In the genomic region with DNA sequence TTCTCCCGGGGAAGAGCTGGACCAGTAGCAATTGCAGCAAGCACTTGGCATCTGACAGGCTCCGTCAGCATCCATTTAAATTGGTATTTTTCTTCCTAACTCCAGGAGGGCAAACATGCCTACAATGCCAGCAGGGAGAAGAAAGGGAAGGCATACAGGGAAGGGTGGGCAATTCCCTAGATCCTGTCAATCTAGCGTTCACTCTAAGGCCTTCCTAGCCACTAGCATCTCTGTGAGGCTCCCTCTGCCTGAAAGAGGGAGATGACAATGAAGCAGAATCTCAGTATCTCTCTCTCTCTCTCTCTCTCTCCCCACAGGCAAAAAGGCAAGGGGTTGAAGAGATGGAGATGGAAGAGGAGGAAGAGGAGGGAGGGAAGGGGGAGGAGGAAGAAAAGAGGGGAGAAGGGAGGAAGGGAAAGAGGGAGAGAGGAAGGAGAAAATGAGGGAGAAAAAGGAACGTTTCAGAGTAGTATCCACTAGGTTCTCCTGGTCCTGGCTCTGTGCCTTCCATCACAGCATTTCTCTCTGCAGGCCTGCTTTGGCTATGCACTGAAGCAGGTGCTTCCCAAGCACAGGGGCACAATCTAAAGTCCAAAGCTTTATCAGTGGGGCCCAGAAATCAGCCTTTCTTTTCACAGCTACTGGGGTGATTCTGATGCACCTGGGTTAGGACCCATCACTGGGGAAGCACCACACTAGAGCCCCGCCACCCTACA, we compare ENCODE assay signal across 30 mouse cellular contexts.
DNase-seq lines count a peak whose midpoint lies in the region; ATAC-seq and TF ChIP-seq lines count a peak whose summit lies in the region.
"Had no signal": no experiment of that assay in that cellular context is flagged by ENCODE, and none has a peak within 500 bp of the region (broad histone marks: within the 10 kb centered on the region; RNA-seq: fewer than 3 reads in every experiment).

No protein-coding gene starts in this region.

- H3K27ac ChIP-seq in forebrain, postnatal 0 days (ENCODE audit: low read depth, low read length) = no peak overlapping the region
- H3K27ac ChIP-seq in forebrain, embryonic 12.5 days = no peak overlapping the region
- H3K27ac ChIP-seq in midbrain, embryonic 14.5 days (replicated peaks; ENCODE audit: low read depth, low read length) = no peak overlapping the region
- H3K27ac ChIP-seq in midbrain, embryonic 13.5 days = no peak overlapping the region
- H3K27ac ChIP-seq in midbrain, postnatal 0 days (ENCODE audit: low read depth, low read length) = no peak overlapping the region
- H3K27ac ChIP-seq: embryonic facial prominence, embryonic 12.5 days; limb, embryonic 10.5 days; limb, embryonic 15.5 days; liver, embryonic 13.5 days had no signal

- no peaks in the 10 kb centered on the region for H3K4me1 ChIP-seq in forebrain, postnatal 0 days (ENCODE audit: insufficient read depth)
- no peaks in the 10 kb centered on the region for H3K4me1 ChIP-seq in forebrain, embryonic 12.5 days
- no peaks in the 10 kb centered on the region for H3K4me1 ChIP-seq in midbrain, embryonic 14.5 days (ENCODE audit: control insufficient read depth, insufficient read depth, low read length)
- no peaks in the 10 kb centered on the region for H3K4me1 ChIP-seq in midbrain, embryonic 13.5 days (replicated peaks)
- H3K4me1 ChIP-seq in midbrain, postnatal 0 days (ENCODE audit: insufficient read depth, low read length) = no peaks in the 10 kb centered on the region
- H3K4me1 ChIP-seq: embryonic facial prominence, embryonic 12.5 days; limb, embryonic 10.5 days; limb, embryonic 15.5 days; liver, embryonic 13.5 days; megakaryocyte, embryonic 14.5 days had no signal

- H3K4me2 ChIP-seq in forebrain, postnatal 0 days (ENCODE audit: low read depth) = no peak overlapping the region
- H3K4me2 ChIP-seq in forebrain, embryonic 12.5 days = no peak overlapping the region
- H3K4me2 ChIP-seq in midbrain, embryonic 14.5 days (ENCODE audit: low read length) = no peak overlapping the region
- no peak overlapping the region for H3K4me2 ChIP-seq in midbrain, embryonic 13.5 days (replicated peaks)
- H3K4me2 ChIP-seq in midbrain, postnatal 0 days (ENCODE audit: low read depth, low read length, poor library complexity, severe bottlenecking) = no peak overlapping the region
- H3K4me2 ChIP-seq: embryonic facial prominence, embryonic 12.5 days; heart, embryonic 11.5 days; limb, embryonic 15.5 days; liver, embryonic 13.5 days had no signal

- H3K27me3 ChIP-seq in forebrain, postnatal 0 days (ENCODE audit: insufficient read depth, low read length) = no peaks in the 10 kb centered on the region
- peaks cover 53% of the 10 kb centered on the region for H3K27me3 ChIP-seq in forebrain, embryonic 12.5 days
- H3K27me3 ChIP-seq in midbrain, embryonic 14.5 days (ENCODE audit: control insufficient read depth, insufficient read depth, low read length) = no peaks in the 10 kb centered on the region
- peaks cover 54% of the 10 kb centered on the region for H3K27me3 ChIP-seq in midbrain, embryonic 13.5 days
- H3K27me3 ChIP-seq in midbrain, postnatal 0 days (ENCODE audit: insufficient read depth, low read length) = peaks cover 4% of the 10 kb centered on the region; the same call in 1 of the 2 replicates
- H3K27me3 ChIP-seq: CH12.LX had no signal

- H3K4me3 ChIP-seq in forebrain, postnatal 0 days (ENCODE audit: low read depth, low read length) = no peak overlapping the region
- H3K4me3 ChIP-seq in forebrain, embryonic 12.5 days (replicated peaks) = no peak overlapping the region
- H3K4me3 ChIP-seq in midbrain, embryonic 14.5 days (replicated peaks; ENCODE audit: low read depth, low read length) = no peak overlapping the region
- H3K4me3 ChIP-seq in midbrain, embryonic 13.5 days (replicated peaks) = no peak overlapping the region
- no peak overlapping the region for H3K4me3 ChIP-seq in midbrain, postnatal 0 days (ENCODE audit: low read depth, low read length)
- H3K4me3 ChIP-seq: embryonic facial prominence, embryonic 12.5 days; limb, embryonic 10.5 days; limb, embryonic 15.5 days; liver, embryonic 13.5 days; megakaryocyte, embryonic 14.5 days had no signal

- ATAC-seq in cerebellum, adult (ENCODE audit: insufficient number of reproducible peaks, low FRiP score, low TSS enrichment) = peak; percentile 76
- peak; percentile 73 for ATAC-seq in forebrain, postnatal 0 days
- no peak for ATAC-seq in forebrain, embryonic 12.5 days (ENCODE audit: low FRiP score)
- ATAC-seq in midbrain, embryonic 14.5 days (ENCODE audit: low FRiP score, low TSS enrichment) = no peak
- no peak for ATAC-seq in midbrain, embryonic 13.5 days
- 0 out of 2 replicates have a peak, but pooled peaks have one; percentile 23 for ATAC-seq in midbrain, postnatal 0 days (ENCODE audit: low FRiP score)
- ATAC-seq: activated CD4-positive, CD25-positive, alpha-beta regulatory T cell, adult 4 months; inflammation-experienced regulatory T-cells, adult 6 months; lung, postnatal 0 days had no signal

- no peaks in the 10 kb centered on the region for H3K9me3 ChIP-seq in forebrain, postnatal 0 days (ENCODE audit: low read length)
- no peaks in the 10 kb centered on the region for H3K9me3 ChIP-seq in forebrain, embryonic 12.5 days
- H3K9me3 ChIP-seq in midbrain, embryonic 14.5 days (ENCODE audit: control insufficient read depth, low read length) = no peaks in the 10 kb centered on the region
- H3K9me3 ChIP-seq in midbrain, embryonic 13.5 days = no peaks in the 10 kb centered on the region
- H3K9me3 ChIP-seq in midbrain, postnatal 0 days (ENCODE audit: low read length) = no peaks in the 10 kb centered on the region
- H3K9me3 ChIP-seq: embryonic facial prominence, embryonic 12.5 days; limb, embryonic 10.5 days; limb, embryonic 15.5 days; liver, embryonic 13.5 days; megakaryocyte, embryonic 14.5 days had no signal

- DNase-seq in cerebellum, postnatal 36 days = no peak
- DNase-seq in forebrain, postnatal 0 days = no peak
- peak; percentile 13 for DNase-seq in midbrain, embryonic 14.5 days
- DNase-seq in midbrain, postnatal 0 days (ENCODE audit: low spot score) = peak; percentile 8
- DNase-seq: adrenal gland, adult 2 months; cerebellum, adult 11-12 months; embryo, embryonic 11 days; gastrocnemius, postnatal 25 days; heart, adult 18-20 months; heart, postnatal 36 days; kidney, adult 11 months; kidney, postnatal 14 days; layer of hippocampus, adult 9-11 months; liver, embryonic 13.5 days; lung, adult 18-20 months; lung, postnatal 4 days; right cerebral cortex, postnatal 25 days; thymus, postnatal 14 days had no signal

- 51% methylated on average over 5 of the region's 5 CpGs for WGBS in forebrain, postnatal 0 days
- WGBS in forebrain, embryonic 12.5 days = 58% methylated on average over 5 of the region's 5 CpGs
- WGBS in midbrain, embryonic 14.5 days = 45% methylated on average over 5 of the region's 5 CpGs
- WGBS in midbrain, embryonic 13.5 days = 53% methylated on average over 5 of the region's 5 CpGs
- 54% methylated on average over 5 of the region's 5 CpGs for whole genome bisulfite sequencing in midbrain, postnatal 0 days

- no peak for TF ChIP-seq CTCF in forebrain, postnatal 0 days (IDR thresholded peaks at IDR 0.05; ENCODE audit: low read depth)
- peak; percentile 27; the same call in 1 of the 2 replicates for TF ChIP-seq CTCF in midbrain, postnatal 0 days (IDR thresholded peaks at IDR 0.05)

- H3K36me3 ChIP-seq in forebrain, postnatal 0 days (ENCODE audit: insufficient read depth) = no peaks in the 10 kb centered on the region
- no peaks in the 10 kb centered on the region for H3K36me3 ChIP-seq in forebrain, embryonic 12.5 days (replicated peaks)
- no peaks in the 10 kb centered on the region for H3K36me3 ChIP-seq in midbrain, embryonic 14.5 days (ENCODE audit: control insufficient read depth, insufficient read depth, low read length)
- no peaks in the 10 kb centered on the region for H3K36me3 ChIP-seq in midbrain, embryonic 13.5 days
- H3K36me3 ChIP-seq in midbrain, postnatal 0 days (ENCODE audit: insufficient read depth, low read length) = no peaks in the 10 kb centered on the region
- H3K36me3 ChIP-seq: embryonic facial prominence, embryonic 12.5 days; limb, embryonic 10.5 days; limb, embryonic 15.5 days; liver, embryonic 13.5 days had no signal

- H3K9ac ChIP-seq in forebrain, postnatal 0 days = no peak overlapping the region
- no peak overlapping the region for H3K9ac ChIP-seq in forebrain, embryonic 12.5 days
- H3K9ac ChIP-seq in midbrain, embryonic 14.5 days (replicated peaks; ENCODE audit: low read length) = no peak overlapping the region
- no peak overlapping the region for H3K9ac ChIP-seq in midbrain, embryonic 13.5 days (replicated peaks)
- no peak overlapping the region for H3K9ac ChIP-seq in midbrain, postnatal 0 days (replicated peaks; ENCODE audit: low read length, poor library complexity, severe bottlenecking)
- H3K9ac ChIP-seq: embryonic facial prominence, embryonic 12.5 days; limb, embryonic 15.5 days; liver, embryonic 13.5 days had no signal

Comparison
In these comparisons a context has a peak if more than half of its experiments do, and no peak if none do; other contexts are left out.
1. ATAC-seq: peak in cerebellum, adult (single experiment), forebrain, postnatal 0 days (single experiment) and midbrain, postnatal 0 days (single experiment); none in forebrain, embryonic 12.5 days (single experiment), midbrain, embryonic 14.5 days (single experiment) and midbrain, embryonic 13.5 days (single experiment).
2. DNase-seq: peak in midbrain, embryonic 14.5 days (single experiment) and midbrain, postnatal 0 days (single experiment); none in cerebellum, postnatal 36 days (0 of 2) and forebrain, postnatal 0 days (single experiment).